Mouse (Mus musculus) liver, embryonic 14.5 days (tissue): Measurements from ENCODE around the gene Slc25a45. TPM values are rescaled to one million over a fixed set of nuclear protein-coding genes. Genes with fewer than 3 reads are reported as not detected.

Experiments used
- ATAC-seq: fragments of 200-750 bp; cut with Nextera tagmentation; 2 replicates; pipeline ENCODE4 v1.8.0; 2017; ENCODE audit warnings: moderate number of reproducible peaks, mild to moderate bottlenecking, moderate library complexity; ENCODE audit not compliant: insufficient read depth
- DNase-seq, 3 experiments: peaks; one replicate each; pipeline ENCODE4 v3.0.0-alpha.2; 2012 to 2013; ENCODE audit warnings: low read depth in 3 of 3, low spot score in 3 of 3
- H3K27ac ChIP-seq: fragments of 300-500 bp; sonication (generic); 2 replicates; pipeline ENCODE4 v1.5.1; 2014; ENCODE audit warnings: moderate library complexity, mild to moderate bottlenecking, control low read depth, inconsistent platforms
- H3K27me3 ChIP-seq: fragments of 300-500 bp; sonication (generic); 2 replicates; pipeline ENCODE4 v1.6.1; 2014; ENCODE audit warnings: mild to moderate bottlenecking, low read length, moderate library complexity; ENCODE audit not compliant: control insufficient read depth, insufficient read depth
- H3K36me3 ChIP-seq: fragments of 300-500 bp; sonication (generic); replicated peaks from 2 replicates; pipeline ENCODE4 v1.6.1; 2014; ENCODE audit warnings: low read depth; ENCODE audit not compliant: control insufficient read depth, insufficient read depth
- H3K4me1 ChIP-seq, 2 experiments: fragments of 200-500 bp in 1 of 2; fragments of 300-500 bp in 1 of 2; sonication (generic) in 1 of 2; replicated peaks; 2 replicates each; pipeline ENCODE4 v1.6.1; 2012 to 2014; ENCODE audit warnings: antibody characterized with exemption in 1 of 2, inconsistent platforms in 1 of 2, low read length in 1 of 2; ENCODE audit not compliant: control insufficient read depth in 2 of 2, insufficient read depth in 2 of 2
- H3K4me2 ChIP-seq: fragments of 300-500 bp; sonication (generic); 2 replicates; pipeline ENCODE4 v1.6.1; 2014; ENCODE audit warnings: low read depth, mild to moderate bottlenecking, control low read depth, moderate library complexity
- H3K4me3 ChIP-seq, 2 experiments: fragments of 200-500 bp in 1 of 2; fragments of 300-500 bp in 1 of 2; sonication (generic) in 1 of 2; 2 replicates each; pipeline ENCODE4 v1.5.1; 2012 to 2014; ENCODE audit warnings: low read depth in 2 of 2, low read length in 2 of 2, mild to moderate bottlenecking in 2 of 2, control low read depth in 1 of 2, inconsistent platforms in 1 of 2, moderate library complexity in 1 of 2; ENCODE audit not compliant: insufficient read depth in 1 of 2
- H3K9ac ChIP-seq: fragments of 300-500 bp; sonication (generic); replicated peaks from 2 replicates; pipeline ENCODE4 v1.6.1; 2014; ENCODE audit warnings: mild to moderate bottlenecking, control low read depth, moderate library complexity
- H3K9me3 ChIP-seq: fragments of 300-500 bp; sonication (generic); 2 replicates; pipeline ENCODE4 v1.6.1; 2016; ENCODE audit warnings: low read length, mixed read lengths; ENCODE audit not compliant: control insufficient read depth
- CTCF ChIP-seq: IDR thresholded peaks from 2 replicates; pipeline ENCODE4 v1.5.1; 2016; ENCODE audit warnings: antibody characterized with exemption, low read depth, control low read depth
- EP300 ChIP-seq: IDR thresholded peaks from 2 replicates; pipeline ENCODE4 v1.6.1; 2016; ENCODE audit warnings: antibody characterized with exemption, low read depth
- WGBS: fragments of 180-500 bp; shearing (Covaris S2); extraction: QIAGEN DNeasy Blood & Tissue Kit; methylation state at CpG from one replicate; pipeline ENCODE4 v1.1.7; 2014; ENCODE audit not compliant: insufficient replicate concordance; 5-methylcytosine and 5-hydroxymethylcytosine counted together
- polyA plus RNA-seq, 2 experiments: library from polyadenylated mRNA; depleted of rRNA in 1 of 2; stranded (reverse) in 1 of 2; unstranded in 1 of 2; fragments of >200 nt; fragmentation: Nextera tagmentation in 1 of 2; extraction: Ambion mirVana in 1 of 2; gene quantifications; 2 replicates each; pipeline versions ENCODE4 v1.2.1 to v1.2.3; 2012 to 2014

Gene Slc25a45
- polyA plus RNA-seq, 2 experiments = 3.2 to 5.3 TPM

GRCm38 (mm10) chr19:5835054-5835921 is 42.3 kb upstream of the Slc25a45 start:
- Histone ChIP-seq H3K27ac (no peak overlapping the region), H3K27me3 (no peaks in the 10 kb centered on the region), H3K4me1 (peaks cover 0 to 9% of the 10 kb centered on the region in 2 experiments; a peak in 2 of 4 replicates), H3K9me3 (no peaks in the 10 kb centered on the region), H3K4me2 (no peak overlapping the region), H3K36me3 (no peaks in the 10 kb centered on the region), H3K4me3 (no peak overlapping the region), H3K9ac (no peak overlapping the region)
- 74% methylated on average over 10 of the region's 10 CpGs for WGBS
- DNase-seq (no peak), ATAC-seq (no peak)
- TF ChIP-seq CTCF (no peak), EP300 (no peak)

- Histone ChIP-seq H3K9ac (no peak overlapping the region), H3K27me3 (no peaks in the 10 kb centered on the region), H3K4me2 (no peak overlapping the region), H3K4me1 (peaks cover 1 to 6% of the 10 kb centered on the region in 2 experiments), H3K36me3 (no peaks in the 10 kb centered on the region), H3K9me3 (no peaks in the 10 kb centered on the region), H3K27ac (no peak overlapping the region), H3K4me3 (no peak overlapping the region)
- WGBS = 59% methylated on average over 8 of the region's 8 CpGs
- no peak for TF ChIP-seq CTCF
- no peak for TF ChIP-seq EP300
- ATAC-seq (no peak), DNase-seq (no peak)
These were observed 41.6 kb upstream of the Slc25a45 start for GRCm38 (mm10) chr19:5835922-5836430.

GRCm38 (mm10) chr19:5836941-5837572 is 40.6 kb upstream of the Slc25a45 start:
- no peak for DNase-seq
- Histone ChIP-seq H3K4me2 (no peak overlapping the region), H3K4me3 (no peak overlapping the region), H3K36me3 (no peaks in the 10 kb centered on the region), H3K9ac (no peak overlapping the region), H3K27ac (no peak overlapping the region), H3K27me3 (no peaks in the 10 kb centered on the region), H3K9me3 (no peaks in the 10 kb centered on the region), H3K4me1 (peaks cover 12 to 16% of the 10 kb centered on the region in 2 experiments)
- no peak for ATAC-seq
- 69% methylated on average over 10 of the region's 10 CpGs for whole genome bisulfite sequencing
- TF ChIP-seq CTCF (no peak), EP300 (no peak)

GRCm38 (mm10) chr19:5837606-5838005 is 40.0 kb upstream of the Slc25a45 start:
- no peak overlapping the region for H3K4me3 ChIP-seq
- H3K9me3 ChIP-seq = no peaks in the 10 kb centered on the region
- no peak for TF ChIP-seq CTCF
- TF ChIP-seq EP300 = no peak
- peaks cover 16 to 20% of the 10 kb centered on the region in 2 experiments for H3K4me1 ChIP-seq
- H3K4me2 ChIP-seq = no peak overlapping the region
- no peak overlapping the region for H3K27ac ChIP-seq
- DNase-seq (no peak), ATAC-seq (no peak)
- no peaks in the 10 kb centered on the region for H3K36me3 ChIP-seq
- H3K27me3 ChIP-seq = no peaks in the 10 kb centered on the region
- WGBS = 51% methylated on average over 8 of the region's 8 CpGs
- H3K9ac ChIP-seq = no peak overlapping the region
